Mouse (Mus musculus): ENCODE measurements around the gene Serpinb6a.
"Not testable (repeated sequence)": the region's sequence is repeated elsewhere in the genome, so short reads cannot be mapped to it uniquely, and the experiment has no call there.

The Serpinb6a gene

GRCm38 (mm10) chr13:33989625-33990024 is 13.0 kb downstream of the Serpinb6a start:
- DNase-seq (ENCODE audit: low read depth), result no peak

GRCm38 (mm10) chr13:33966574-33966973 is 36.0 kb downstream of the Serpinb6a start:
- no peak for DNase-seq (ENCODE audit: low read depth)

- DNase-seq (ENCODE audit: low read depth), result no peak
Measured at GRCm38 (mm10) chr13:33966025-33966412, 36.6 kb downstream of the Serpinb6a start.

- DNase-seq (ENCODE audit: low read depth), result peak; percentile 55
Measured at GRCm38 (mm10) chr13:33965056-33966024, 37.3 kb downstream of the Serpinb6a start.

GRCm38 (mm10) chr13:33964206-33965046 is 38.2 kb downstream of the Serpinb6a start, which contains the start of gene Nqo2:
Gene Nqo2 (plus strand): TSS chr13:33964687.
- peak; percentile 80 for DNase-seq (ENCODE audit: low read depth)

GRCm38 (mm10) chr13:33959771-33960170 is 42.8 kb downstream of the Serpinb6a start:
- no peak for DNase-seq (ENCODE audit: low read depth)

- peak; percentile 66 for DNase-seq (ENCODE audit: low read depth)
Measured at GRCm38 (mm10) chr13:33956571-33957421, 45.8 kb downstream of the Serpinb6a start.

- no peak for DNase-seq (ENCODE audit: low read depth)
Measured at GRCm38 (mm10) chr13:33952947-33953346, 49.6 kb downstream of the Serpinb6a start.

- DNase-seq (ENCODE audit: low read depth), result peak; percentile 19
Measured at GRCm38 (mm10) chr13:33952075-33952449, 50.5 kb downstream of the Serpinb6a start.

- peak; percentile 59 for DNase-seq (ENCODE audit: low read depth)
Measured at GRCm38 (mm10) chr13:33951308-33952074, 51.1 kb downstream of the Serpinb6a start.

- peak; percentile 40 for DNase-seq (ENCODE audit: low read depth)
Measured at GRCm38 (mm10) chr13:33942212-33942779, 60.3 kb downstream of the Serpinb6a start.

GRCm38 (mm10) chr13:33941288-33941808 is 61.2 kb downstream of the Serpinb6a start:
- no peak for DNase-seq (ENCODE audit: low read depth)

GRCm38 (mm10) chr13:33937587-33937986 is 65.0 kb downstream of the Serpinb6a start:
- not testable (repeated sequence) for DNase-seq (ENCODE audit: low read depth)

GRCm38 (mm10) chr13:33937151-33937550 is 65.4 kb downstream of the Serpinb6a start:
- DNase-seq (ENCODE audit: low read depth), result no peak

- peak; percentile 81 for DNase-seq (ENCODE audit: low read depth)
Measured at GRCm38 (mm10) chr13:33935465-33936181, 67.0 kb downstream of the Serpinb6a start.

- peak; percentile 50 for DNase-seq (ENCODE audit: low read depth)
Measured at GRCm38 (mm10) chr13:33934743-33935142, 67.9 kb downstream of the Serpinb6a start.

GRCm38 (mm10) chr13:33930912-33931311 is 71.7 kb downstream of the Serpinb6a start:
- no peak for DNase-seq (ENCODE audit: low read depth)

GRCm38 (mm10) chr13:33930281-33930680 is 72.3 kb downstream of the Serpinb6a start:
- DNase-seq (ENCODE audit: low read depth), result no peak

GRCm38 (mm10) chr13:33921699-33922098 is 80.9 kb downstream of the Serpinb6a start:
- no peak for DNase-seq (ENCODE audit: low read depth)

GRCm38 (mm10) chr13:33921041-33921440 is 81.6 kb downstream of the Serpinb6a start:
- DNase-seq (ENCODE audit: low read depth), result no peak

All from NIH3T3 (cell line).